Mouse (Mus musculus) heart, embryonic 14.5 days (tissue): ENCODE results near the gene Usp19. TPM values are rescaled to one million over a fixed set of nuclear protein-coding genes. Genes with fewer than 3 reads are reported as not detected.

Experiments used
- ATAC-seq: fragments of 200-750 bp; cut with Nextera tagmentation; 2 replicates; pipeline ENCODE4 v1.8.0; 2017; ENCODE audit warnings: low read depth, moderate TSS enrichment; ENCODE audit not compliant: insufficient number of reproducible peaks, insufficient read depth, low FRiP score
- H3K27ac ChIP-seq, 2 experiments: fragments of 200-500 bp in 1 of 2; fragments of 300-500 bp in 1 of 2; sonication (generic) in 1 of 2; replicated peaks in 1 of 2; 2 replicates each; pipeline ENCODE4 v1.5.1; 2012 to 2014; ENCODE audit warnings: low read depth in 2 of 2, low read length in 2 of 2, control low read depth in 1 of 2, mild to moderate bottlenecking in 1 of 2, mixed read lengths in 1 of 2; ENCODE audit not compliant: control insufficient read depth in 1 of 2, insufficient read depth in 1 of 2
- H3K27me3 ChIP-seq: fragments of 300-500 bp; sonication (generic); 2 replicates; pipeline ENCODE4 v1.6.1; 2014; ENCODE audit warnings: mild to moderate bottlenecking, low read length, control low read depth; ENCODE audit not compliant: control insufficient read depth, insufficient read depth
- H3K36me3 ChIP-seq: fragments of 300-500 bp; sonication (generic); 2 replicates; pipeline ENCODE4 v1.6.1; 2014; ENCODE audit warnings: mild to moderate bottlenecking, control low read depth, low read length, mixed read lengths; ENCODE audit not compliant: control insufficient read depth, insufficient read depth
- H3K4me1 ChIP-seq, 2 experiments: fragments of 200-500 bp in 1 of 2; fragments of 300-500 bp in 1 of 2; sonication (generic) in 1 of 2; 2 replicates each; pipeline ENCODE4 v1.6.1; 2012 to 2014; ENCODE audit warnings: low read length in 2 of 2, control low read depth in 1 of 2, mixed read lengths in 1 of 2; ENCODE audit not compliant: control insufficient read depth in 2 of 2, insufficient read depth in 2 of 2
- H3K4me2 ChIP-seq: fragments of 300-500 bp; sonication (generic); 2 replicates; pipeline ENCODE4 v1.6.1; 2014; ENCODE audit warnings: mild to moderate bottlenecking, low read length
- H3K4me3 ChIP-seq, 2 experiments: fragments of 200-500 bp in 1 of 2; fragments of 300-500 bp in 1 of 2; sonication (generic) in 1 of 2; 2 replicates each; pipeline ENCODE4 v1.5.1; 2012 to 2014; ENCODE audit warnings: low read length in 2 of 2, mild to moderate bottlenecking in 2 of 2, control low read depth in 1 of 2, low read depth in 1 of 2, moderate library complexity in 1 of 2; ENCODE audit not compliant: control insufficient read depth in 1 of 2, insufficient read depth in 1 of 2
- H3K9ac ChIP-seq: fragments of 300-500 bp; sonication (generic); 2 replicates; pipeline ENCODE4 v1.6.1; 2014; ENCODE audit warnings: mild to moderate bottlenecking, low read length
- H3K9me3 ChIP-seq: fragments of 300-500 bp; sonication (generic); 2 replicates; pipeline ENCODE4 v1.6.1; 2016; ENCODE audit warnings: low read length, control low read depth; ENCODE audit not compliant: control insufficient read depth
- WGBS: fragments of 180-500 bp; shearing (Covaris S2); extraction: QIAGEN DNeasy Blood & Tissue Kit; methylation state at CpG from one replicate; pipeline ENCODE4 v1.1.7; 2014; 5-methylcytosine and 5-hydroxymethylcytosine counted together
- polyA plus RNA-seq: library from polyadenylated mRNA; unstranded; fragments of >200 nt; fragmentation: Nextera tagmentation; extraction: Ambion mirVana; gene quantifications from 2 replicates; pipeline ENCODE4 v1.2.1, GENCODE M21; 2014

The Usp19 gene
- polyA plus RNA-seq, 1 experiment from 2014 or later: 57.0 TPM

DNA sequence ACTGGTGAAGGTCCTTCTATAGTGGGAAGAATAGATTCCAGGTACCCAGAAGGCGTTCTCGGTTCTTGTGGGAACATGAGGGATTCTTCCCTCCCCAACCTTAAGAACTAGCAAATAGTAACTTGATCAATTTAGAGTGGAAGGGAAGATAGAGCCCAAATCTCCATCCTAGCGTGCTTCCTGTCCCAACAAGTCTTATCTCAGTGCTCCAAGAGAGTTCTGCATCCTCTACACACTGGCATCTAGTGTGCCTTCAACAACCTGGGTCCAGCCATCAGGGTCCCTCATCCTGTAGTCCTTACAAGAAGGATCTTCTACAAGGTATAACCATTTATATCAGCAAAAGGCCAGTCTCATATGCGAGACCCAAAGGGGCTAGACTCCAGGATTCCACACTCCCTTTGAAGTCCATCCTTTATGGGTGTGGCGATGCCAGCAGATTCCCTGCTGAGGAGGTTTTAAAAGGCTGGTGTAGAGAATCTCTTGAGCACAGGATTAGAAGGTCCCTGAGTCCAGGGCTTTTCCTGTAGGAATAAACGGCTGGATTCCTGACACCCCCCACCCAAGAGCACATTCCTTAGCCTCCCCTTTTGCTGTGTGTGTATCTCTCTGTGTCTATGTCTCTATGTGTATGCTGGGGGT is 38.8 kb upstream of the Usp19 start:
- Histone ChIP-seq H3K4me2 (peak overlapping the region; percentile 85), H3K27ac (peak overlapping the region; percentile 93 to 96), H3K4me1 (peaks cover 24 to 38% of the 10 kb centered on the region in 2 experiments), H3K9ac (peak overlapping the region; percentile 83), H3K27me3 (no peaks in the 10 kb centered on the region), H3K9me3 (no peaks in the 10 kb centered on the region), H3K4me3 (peak overlapping the region; percentile 65 to 82), H3K36me3 (peaks cover 26% of the 10 kb centered on the region)
- no peak for ATAC-seq
- WGBS: 36% methylated on average over 6 of the region's 6 CpGs

DNA sequence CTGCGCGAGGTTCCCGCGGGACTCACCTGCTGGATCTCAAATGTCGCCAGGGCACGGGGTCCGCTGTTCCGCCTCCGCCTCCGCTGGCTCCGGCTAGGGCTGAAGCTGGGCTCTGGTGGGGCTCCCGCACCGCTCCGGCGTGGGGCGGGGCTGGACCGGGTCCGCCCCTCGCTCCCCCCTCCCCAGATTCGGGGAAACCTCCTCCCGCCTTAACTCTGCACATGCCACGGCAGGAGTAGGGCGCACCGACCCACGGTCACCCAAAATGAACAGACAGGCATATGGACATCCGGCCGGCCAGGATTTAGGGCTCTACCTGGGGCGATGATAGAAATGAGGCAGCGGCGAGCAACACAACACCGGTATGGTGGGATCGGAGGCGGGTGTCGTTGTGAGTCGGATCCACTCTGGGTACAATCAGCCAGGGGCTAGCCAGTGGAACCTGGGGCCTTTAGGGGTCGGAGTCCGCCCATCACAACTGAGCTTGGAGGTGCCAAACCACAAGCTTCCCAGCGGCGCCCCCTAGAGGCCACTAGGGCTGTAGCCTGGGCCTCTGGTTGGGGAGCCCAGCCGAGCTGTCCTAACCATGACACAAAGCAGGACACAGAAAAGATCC is 38.0 kb upstream of the Usp19 start:
- Histone ChIP-seq H3K27me3 (no peaks in the 10 kb centered on the region), H3K9me3 (no peaks in the 10 kb centered on the region), H3K4me2 (peak overlapping the region; percentile 85), H3K4me1 (peaks cover 24 to 38% of the 10 kb centered on the region in 2 experiments), H3K9ac (peak overlapping the region; percentile 83), H3K27ac (peak overlapping the region; percentile 93 to 96), H3K36me3 (peaks cover 23% of the 10 kb centered on the region), H3K4me3 (peak overlapping the region; percentile 65 to 82)
- ATAC-seq: peak; percentile 76
- WGBS: under 1% methylated on average over 40 of the region's 40 CpGs

DNA sequence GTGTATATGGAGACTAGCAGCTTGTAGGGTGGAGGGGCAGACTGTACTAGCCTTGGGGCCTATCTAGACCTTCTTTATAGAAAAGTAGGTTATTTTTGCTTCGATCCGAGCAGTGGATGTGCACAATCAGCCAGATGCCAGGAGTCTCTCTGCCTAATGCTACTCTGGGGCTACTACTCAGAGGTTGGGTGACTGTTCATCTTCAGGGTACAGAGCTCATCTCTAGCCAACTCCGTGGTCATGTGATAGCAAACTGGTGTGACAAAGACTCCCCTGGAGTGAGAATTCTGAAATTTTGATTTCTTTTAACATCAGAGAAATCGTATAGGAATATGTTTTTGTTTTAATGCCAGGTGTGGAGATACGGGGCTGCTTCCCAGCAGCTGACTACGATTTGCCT is 37.5 kb upstream of the Usp19 start:
- Histone ChIP-seq H3K4me1 (peaks cover 24 to 38% of the 10 kb centered on the region in 2 experiments), H3K9me3 (no peaks in the 10 kb centered on the region), H3K36me3 (peaks cover 18% of the 10 kb centered on the region), H3K27ac (peak overlapping the region; percentile 93 to 96), H3K27me3 (no peaks in the 10 kb centered on the region), H3K4me3 (peak overlapping the region; percentile 65 to 82; a peak in 3 of 4 replicates), H3K4me2 (peak overlapping the region; percentile 85), H3K9ac (peak overlapping the region; percentile 83)
- no peak for ATAC-seq
- WGBS: 41% methylated on average over 6 of the region's 6 CpGs

DNA sequence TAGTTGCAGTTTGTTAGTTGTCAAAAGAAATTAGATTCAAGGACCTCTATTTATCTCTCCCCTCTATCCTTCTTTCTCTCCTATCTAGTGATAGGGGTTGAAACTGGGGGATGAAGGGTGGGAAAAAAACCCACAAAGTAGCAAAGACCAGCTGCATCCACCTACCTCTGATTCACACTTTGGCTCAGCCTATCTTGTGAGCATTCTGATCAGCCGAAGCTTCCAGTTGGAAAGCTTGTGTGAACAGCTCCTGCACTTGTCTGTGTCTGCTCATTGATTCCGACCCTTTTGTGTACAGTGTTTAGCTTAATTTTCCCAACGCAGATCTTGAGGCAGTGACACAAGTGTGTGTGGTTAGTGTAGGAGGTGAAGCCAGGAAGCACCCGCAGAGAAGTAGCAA is 36.9 kb upstream of the Usp19 start:
- H3K36me3 ChIP-seq: peaks cover 13% of the 10 kb centered on the region
- no peaks in the 10 kb centered on the region for H3K9me3 ChIP-seq
- H3K9ac ChIP-seq: peak overlapping the region; percentile 83
- no peak overlapping the region; a peak in 1 of 4 replicates for H3K27ac ChIP-seq
- H3K4me3 ChIP-seq: no peak overlapping the region
- peaks cover 24 to 36% of the 10 kb centered on the region in 2 experiments for H3K4me1 ChIP-seq
- ATAC-seq: no peak
- 60% methylated on average over 4 of the region's 4 CpGs for WGBS
- H3K27me3 ChIP-seq: no peaks in the 10 kb centered on the region
- 0 out of 2 replicates have a peak overlapping the region, but pooled peaks have one; percentile 85 for H3K4me2 ChIP-seq

DNA sequence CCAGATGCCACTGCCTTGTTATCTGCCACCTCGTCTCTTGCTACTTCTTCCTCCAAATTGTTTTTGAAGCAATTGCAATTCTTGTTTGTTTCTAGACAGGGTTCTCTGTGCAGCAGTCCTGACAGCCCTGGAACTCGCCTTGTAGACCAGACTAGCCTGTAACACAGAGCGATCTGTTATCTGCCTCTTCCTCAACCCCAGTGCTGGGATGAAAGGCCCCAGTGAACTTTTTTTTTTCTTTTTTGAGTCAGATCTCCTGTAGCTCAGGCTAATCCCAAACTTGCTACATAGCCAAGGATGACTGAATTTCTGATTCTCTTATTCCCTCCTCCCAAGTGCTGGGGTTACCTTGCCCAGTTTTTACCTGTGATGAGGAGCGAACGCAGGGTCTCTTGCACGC is 36.0 kb upstream of the Usp19 start:
- no peak overlapping the region for H3K4me2 ChIP-seq
- H3K9ac ChIP-seq: no peak overlapping the region
- 83% methylated on average over 6 of the region's 6 CpGs for WGBS
- H3K4me1 ChIP-seq: peaks cover 16 to 26% of the 10 kb centered on the region in 2 experiments
- no peak for ATAC-seq
- no peaks in the 10 kb centered on the region for H3K9me3 ChIP-seq
- H3K27ac ChIP-seq: no peak overlapping the region
- no peaks in the 10 kb centered on the region for H3K27me3 ChIP-seq
- H3K4me3 ChIP-seq: no peak overlapping the region
- peaks cover 3% of the 10 kb centered on the region; the same call in 1 of the 2 replicates for H3K36me3 ChIP-seq

DNA sequence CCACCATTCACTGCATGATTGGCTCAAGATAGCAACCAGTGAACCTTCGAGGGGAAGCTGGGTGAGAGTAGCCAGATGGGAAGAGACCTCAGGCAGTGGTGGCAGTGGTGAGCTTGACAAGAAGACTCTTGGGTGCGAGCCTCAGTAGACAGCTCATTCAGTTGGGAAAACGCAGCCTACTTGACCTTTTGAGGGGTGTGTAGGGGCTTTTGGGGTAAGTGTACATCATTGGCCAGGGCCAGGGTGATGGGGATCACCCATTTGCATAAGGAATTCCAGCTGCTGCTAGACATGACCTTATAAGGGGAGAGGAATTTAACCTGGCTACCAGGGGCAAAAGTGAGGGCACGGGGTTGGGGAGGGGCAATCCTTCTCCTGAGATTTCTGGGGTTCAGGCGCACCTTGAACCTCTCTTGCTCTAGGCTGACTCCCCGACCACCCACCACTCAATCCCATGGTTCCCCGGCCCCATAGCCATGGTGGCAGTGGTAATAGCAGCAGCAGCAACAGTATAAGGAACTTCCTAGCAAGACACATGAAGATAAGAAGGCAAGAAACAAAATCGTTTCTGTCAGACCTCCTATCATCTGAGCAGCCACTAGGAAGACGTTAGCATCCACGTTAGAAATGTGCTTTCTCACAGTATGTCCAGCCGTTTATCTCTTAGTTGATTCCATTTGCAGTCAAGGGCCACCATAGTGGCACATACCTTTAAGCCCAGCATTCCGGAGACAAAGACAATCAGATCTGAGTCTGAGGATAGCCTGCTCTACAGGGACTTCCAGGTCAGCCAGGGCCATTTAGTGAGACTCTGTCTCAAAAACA is 34.4 kb upstream of the Usp19 start:
- Histone ChIP-seq H3K27ac (no peak overlapping the region), H3K4me1 (peaks cover 4 to 13% of the 10 kb centered on the region in 2 experiments), H3K4me3 (no peak overlapping the region), H3K9ac (no peak overlapping the region), H3K9me3 (no peaks in the 10 kb centered on the region), H3K4me2 (no peak overlapping the region), H3K27me3 (no peaks in the 10 kb centered on the region), H3K36me3 (no peaks in the 10 kb centered on the region)
- WGBS: 54% methylated on average over 12 of the region's 12 CpGs
- no peak for ATAC-seq

DNA sequence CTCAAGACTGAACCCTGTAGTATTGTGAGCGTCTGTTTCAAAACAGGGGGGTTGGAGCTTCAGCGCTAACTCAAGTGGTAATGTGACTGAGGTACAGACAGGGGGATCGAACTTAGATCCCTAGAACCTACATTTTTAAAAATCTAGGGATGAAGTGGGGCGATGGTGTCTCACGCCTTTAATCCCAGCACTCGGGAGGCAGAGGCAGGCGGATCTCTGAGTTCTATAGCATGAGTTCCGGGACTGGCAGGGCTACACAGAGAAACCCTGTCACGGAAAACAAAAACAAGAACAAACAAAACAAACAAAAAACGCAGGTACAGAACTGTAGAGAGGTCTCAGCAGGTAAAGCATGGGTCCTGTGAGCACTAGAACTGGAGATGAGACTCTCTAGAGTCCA is 33.4 kb upstream of the Usp19 start:
- no peak overlapping the region for H3K4me3 ChIP-seq
- H3K27me3 ChIP-seq: no peaks in the 10 kb centered on the region
- H3K4me2 ChIP-seq: no peak overlapping the region
- H3K4me1 ChIP-seq: peaks cover 7 to 14% of the 10 kb centered on the region in 2 experiments
- H3K9ac ChIP-seq: no peak overlapping the region
- 85% methylated on average over 10 of the region's 10 CpGs for WGBS
- no peak for ATAC-seq
- H3K27ac ChIP-seq: no peak overlapping the region
- H3K9me3 ChIP-seq: no peaks in the 10 kb centered on the region
- H3K36me3 ChIP-seq: no peaks in the 10 kb centered on the region
